Mouse (Mus musculus) heart, embryonic 14.5 days (tissue): ENCODE results near the gene Wdr20. TPM values are rescaled to one million over a fixed set of nuclear protein-coding genes. Genes with fewer than 3 reads are reported as not detected.

Source experiments
- ATAC-seq: fragments of 200-750 bp; cut with Nextera tagmentation; 2 replicates; pipeline ENCODE4 v1.8.0; 2017; ENCODE audit warnings: low read depth, moderate TSS enrichment; ENCODE audit not compliant: insufficient number of reproducible peaks, insufficient read depth, low FRiP score
- H3K27ac ChIP-seq, 2 experiments: fragments of 200-500 bp in 1 of 2; fragments of 300-500 bp in 1 of 2; sonication (generic) in 1 of 2; replicated peaks in 1 of 2; 2 replicates each; pipeline ENCODE4 v1.5.1; 2012 to 2014; ENCODE audit warnings: low read depth in 2 of 2, low read length in 2 of 2, control low read depth in 1 of 2, mild to moderate bottlenecking in 1 of 2, mixed read lengths in 1 of 2; ENCODE audit not compliant: control insufficient read depth in 1 of 2, insufficient read depth in 1 of 2
- H3K27me3 ChIP-seq: fragments of 300-500 bp; sonication (generic); 2 replicates; pipeline ENCODE4 v1.6.1; 2014; ENCODE audit warnings: mild to moderate bottlenecking, low read length, control low read depth; ENCODE audit not compliant: control insufficient read depth, insufficient read depth
- H3K36me3 ChIP-seq: fragments of 300-500 bp; sonication (generic); 2 replicates; pipeline ENCODE4 v1.6.1; 2014; ENCODE audit warnings: mild to moderate bottlenecking, control low read depth, low read length, mixed read lengths; ENCODE audit not compliant: control insufficient read depth, insufficient read depth
- H3K4me1 ChIP-seq, 2 experiments: fragments of 200-500 bp in 1 of 2; fragments of 300-500 bp in 1 of 2; sonication (generic) in 1 of 2; 2 replicates each; pipeline ENCODE4 v1.6.1; 2012 to 2014; ENCODE audit warnings: low read length in 2 of 2, control low read depth in 1 of 2, mixed read lengths in 1 of 2; ENCODE audit not compliant: control insufficient read depth in 2 of 2, insufficient read depth in 2 of 2
- H3K4me2 ChIP-seq: fragments of 300-500 bp; sonication (generic); 2 replicates; pipeline ENCODE4 v1.6.1; 2014; ENCODE audit warnings: mild to moderate bottlenecking, low read length
- H3K4me3 ChIP-seq, 2 experiments: fragments of 200-500 bp in 1 of 2; fragments of 300-500 bp in 1 of 2; sonication (generic) in 1 of 2; 2 replicates each; pipeline ENCODE4 v1.5.1; 2012 to 2014; ENCODE audit warnings: low read length in 2 of 2, mild to moderate bottlenecking in 2 of 2, control low read depth in 1 of 2, low read depth in 1 of 2, moderate library complexity in 1 of 2; ENCODE audit not compliant: control insufficient read depth in 1 of 2, insufficient read depth in 1 of 2
- H3K9ac ChIP-seq: fragments of 300-500 bp; sonication (generic); 2 replicates; pipeline ENCODE4 v1.6.1; 2014; ENCODE audit warnings: mild to moderate bottlenecking, low read length
- H3K9me3 ChIP-seq: fragments of 300-500 bp; sonication (generic); 2 replicates; pipeline ENCODE4 v1.6.1; 2016; ENCODE audit warnings: low read length, control low read depth; ENCODE audit not compliant: control insufficient read depth
- WGBS: fragments of 180-500 bp; shearing (Covaris S2); extraction: QIAGEN DNeasy Blood & Tissue Kit; methylation state at CpG from one replicate; pipeline ENCODE4 v1.1.7; 2014; 5-methylcytosine and 5-hydroxymethylcytosine counted together
- polyA plus RNA-seq: library from polyadenylated mRNA; unstranded; fragments of >200 nt; fragmentation: Nextera tagmentation; extraction: Ambion mirVana; gene quantifications from 2 replicates; pipeline ENCODE4 v1.2.1, GENCODE M21; 2014

Gene Wdr20
- polyA plus RNA-seq, 1 experiment from 2014 or later = 16.3 TPM

DNA sequence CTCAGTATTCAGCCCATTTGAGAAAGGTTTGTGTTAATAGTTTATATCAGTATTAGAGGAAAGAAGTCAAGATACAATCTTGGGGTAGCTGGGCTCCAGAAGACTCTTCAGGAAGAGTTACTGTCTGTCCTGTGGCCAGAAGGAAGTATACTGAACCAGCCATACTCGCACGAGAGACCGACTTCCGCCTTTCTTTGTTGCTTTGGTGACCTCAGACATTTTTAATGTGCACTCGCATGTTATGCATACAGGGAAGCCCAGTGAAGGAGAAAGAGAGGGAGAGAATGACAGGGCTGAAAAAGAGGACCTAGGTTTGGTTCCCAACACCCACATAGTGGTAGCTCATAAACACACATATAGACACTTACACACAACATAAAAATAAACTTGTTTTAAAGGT, 26.8 kb downstream of the Wdr20 start:
- Histone ChIP-seq H3K9ac (no peak overlapping the region), H3K4me2 (no peak overlapping the region), H3K36me3 (no peaks in the 10 kb centered on the region), H3K4me1 (0 out of 4 replicates have a peak, but pooled peaks cover 0 to 3% of the 10 kb centered on the region in 2 experiments), H3K27me3 (no peaks in the 10 kb centered on the region), H3K27ac (no peak overlapping the region), H3K9me3 (no peaks in the 10 kb centered on the region), H3K4me3 (no peak overlapping the region)
- no peak for ATAC-seq
- WGBS = 80% methylated on average over 5 of the region's 5 CpGs

DNA sequence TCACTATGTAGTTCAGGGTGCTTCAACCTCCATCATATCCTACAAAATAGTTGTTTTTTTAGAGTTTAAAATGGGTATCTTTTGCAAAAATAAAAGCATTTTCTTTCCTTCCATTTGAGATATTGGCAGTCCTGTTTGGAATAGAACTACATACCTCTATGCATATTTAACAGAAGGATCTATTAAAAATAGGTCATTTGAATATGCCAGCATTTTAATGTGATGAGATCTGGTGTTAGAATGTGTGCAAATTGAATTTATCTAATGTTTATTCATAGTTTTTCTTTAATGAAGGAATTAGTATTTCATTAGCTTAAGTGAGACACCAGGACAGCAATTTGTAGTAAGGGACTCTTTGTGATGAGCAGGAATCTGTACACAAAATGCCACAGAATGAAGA, 30.8 kb downstream of the Wdr20 start:
- H3K27me3 ChIP-seq = no peaks in the 10 kb centered on the region
- H3K4me3 ChIP-seq = no peak overlapping the region
- no peaks in the 10 kb centered on the region for H3K36me3 ChIP-seq
- ATAC-seq = no peak
- no peak overlapping the region for H3K27ac ChIP-seq
- no peaks in the 10 kb centered on the region for H3K9me3 ChIP-seq
- no peak overlapping the region for H3K9ac ChIP-seq
- 0 out of 4 replicates have a peak, but pooled peaks cover 0 to 6% of the 10 kb centered on the region in 2 experiments for H3K4me1 ChIP-seq
- H3K4me2 ChIP-seq = no peak overlapping the region

DNA sequence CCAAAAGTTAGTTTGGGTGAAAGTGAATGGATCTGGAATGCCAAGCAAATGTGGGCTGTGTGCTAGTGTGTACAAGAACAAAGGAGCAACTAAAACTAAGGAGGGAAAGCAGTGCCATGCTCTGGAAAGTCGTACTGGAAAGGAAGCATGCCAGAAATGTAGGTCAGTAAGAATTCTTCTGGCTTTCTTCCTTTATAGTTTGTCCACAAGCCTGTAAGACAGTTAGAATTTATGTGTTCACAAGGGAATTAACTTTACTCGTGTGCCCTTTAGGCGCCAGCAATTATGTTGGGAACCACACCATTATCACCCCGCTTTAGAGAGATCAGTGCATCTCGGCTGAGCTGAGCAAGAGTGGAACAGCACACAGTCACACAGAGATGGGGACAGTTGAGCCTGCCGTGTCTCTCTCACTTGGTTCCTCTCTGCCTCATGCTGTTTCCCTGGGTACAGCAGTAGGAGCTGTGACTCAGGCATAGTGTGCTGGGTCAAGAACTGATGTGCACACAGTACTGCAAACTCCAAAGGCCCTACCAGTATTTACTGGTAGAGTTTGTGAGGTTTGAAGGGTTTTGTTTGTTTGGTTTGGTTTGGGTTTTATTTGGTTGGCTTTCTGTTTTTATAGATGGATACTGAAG, 32.0 kb downstream of the Wdr20 start:
- 0 out of 4 replicates have a peak, but pooled peaks cover 0 to 6% of the 10 kb centered on the region in 2 experiments for H3K4me1 ChIP-seq
- ATAC-seq = no peak

DNA sequence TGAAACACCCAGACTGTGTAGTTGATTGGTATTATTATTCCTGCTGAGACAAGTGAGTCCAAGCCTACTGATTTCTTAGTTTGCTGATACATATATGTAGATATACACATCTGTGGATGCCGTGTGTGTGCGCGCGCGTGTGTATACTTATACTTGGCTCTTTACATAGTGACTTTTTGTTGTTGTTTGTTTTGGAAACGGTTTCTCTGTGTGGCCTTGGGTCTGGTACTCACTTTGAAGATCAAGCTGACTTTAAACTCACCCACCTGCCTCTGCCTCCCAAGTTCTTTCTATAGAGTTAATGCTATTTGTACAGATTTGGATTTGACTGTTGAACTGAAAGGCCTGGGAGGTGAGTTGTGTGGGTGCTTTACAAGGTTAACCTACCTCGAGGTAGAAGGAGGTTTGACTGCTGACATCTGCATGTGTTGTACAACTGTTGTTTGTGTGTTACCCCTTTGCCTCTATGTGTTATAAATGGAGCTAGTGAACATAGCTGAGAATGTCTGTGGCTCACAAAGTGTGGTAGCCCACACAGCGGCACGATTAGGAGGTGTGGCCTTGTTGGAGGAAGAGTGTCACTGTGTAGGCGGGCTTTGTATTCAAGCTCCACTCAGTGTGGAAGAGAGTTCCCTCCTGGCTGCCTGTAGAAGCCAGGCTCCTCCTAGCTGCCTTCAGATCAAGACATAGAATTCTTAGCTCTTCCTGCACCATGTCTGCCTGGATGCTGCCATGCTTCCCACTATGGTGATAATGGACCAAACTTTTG, 32.9 kb downstream of the Wdr20 start:
- Histone ChIP-seq H3K9ac (no peak overlapping the region), H3K9me3 (no peaks in the 10 kb centered on the region), H3K4me1 (peaks cover under 1 to 10% of the 10 kb centered on the region in 2 experiments; a peak in 1 of 4 replicates), H3K4me2 (no peak overlapping the region), H3K27me3 (no peaks in the 10 kb centered on the region), H3K27ac (no peak overlapping the region), H3K36me3 (no peaks in the 10 kb centered on the region), H3K4me3 (no peak overlapping the region)
- ATAC-seq = no peak
- 91% methylated on average over 10 of the region's 10 CpGs for WGBS

More for the DNA sequence above, 32.0 kb downstream of the Wdr20 start:
- Histone ChIP-seq H3K27ac (no peak overlapping the region), H3K27me3 (no peaks in the 10 kb centered on the region), H3K9me3 (no peaks in the 10 kb centered on the region), H3K4me2 (no peak overlapping the region), H3K9ac (no peak overlapping the region), H3K4me3 (no peak overlapping the region), H3K36me3 (no peaks in the 10 kb centered on the region)
- WGBS = 55% methylated on average over 6 of the region's 6 CpGs

DNA sequence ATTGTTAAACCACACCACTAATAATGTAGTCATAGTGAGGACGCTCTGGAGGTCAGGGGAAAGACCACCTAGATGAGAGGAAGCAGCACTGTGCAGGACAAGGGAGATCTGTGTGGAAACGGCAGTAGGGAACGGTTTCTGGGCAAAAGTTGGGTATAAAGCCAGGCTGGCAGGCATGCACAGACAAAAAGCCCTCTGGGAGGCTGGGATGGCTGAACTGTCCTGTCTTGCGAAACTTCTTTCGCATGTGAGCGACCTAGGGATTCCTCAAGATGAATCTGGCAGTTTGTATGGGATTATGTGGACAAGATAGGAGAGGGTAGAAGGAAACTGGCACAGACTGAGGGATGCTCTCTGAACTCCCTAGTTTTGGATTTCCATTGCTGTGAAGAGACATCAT, 34.2 kb downstream of the Wdr20 start:
- no peak overlapping the region for H3K4me3 ChIP-seq
- H3K36me3 ChIP-seq = no peaks in the 10 kb centered on the region
- H3K4me1 ChIP-seq = peaks cover 2 to 15% of the 10 kb centered on the region in 2 experiments; a peak in 1 of 4 replicates
- H3K9ac ChIP-seq = no peak overlapping the region
- 95% methylated on average over 6 of the region's 6 CpGs for WGBS
- H3K4me2 ChIP-seq = no peak overlapping the region
- H3K9me3 ChIP-seq = no peaks in the 10 kb centered on the region
- H3K27me3 ChIP-seq = no peaks in the 10 kb centered on the region
- H3K27ac ChIP-seq = no peak overlapping the region
- no peak for ATAC-seq

DNA sequence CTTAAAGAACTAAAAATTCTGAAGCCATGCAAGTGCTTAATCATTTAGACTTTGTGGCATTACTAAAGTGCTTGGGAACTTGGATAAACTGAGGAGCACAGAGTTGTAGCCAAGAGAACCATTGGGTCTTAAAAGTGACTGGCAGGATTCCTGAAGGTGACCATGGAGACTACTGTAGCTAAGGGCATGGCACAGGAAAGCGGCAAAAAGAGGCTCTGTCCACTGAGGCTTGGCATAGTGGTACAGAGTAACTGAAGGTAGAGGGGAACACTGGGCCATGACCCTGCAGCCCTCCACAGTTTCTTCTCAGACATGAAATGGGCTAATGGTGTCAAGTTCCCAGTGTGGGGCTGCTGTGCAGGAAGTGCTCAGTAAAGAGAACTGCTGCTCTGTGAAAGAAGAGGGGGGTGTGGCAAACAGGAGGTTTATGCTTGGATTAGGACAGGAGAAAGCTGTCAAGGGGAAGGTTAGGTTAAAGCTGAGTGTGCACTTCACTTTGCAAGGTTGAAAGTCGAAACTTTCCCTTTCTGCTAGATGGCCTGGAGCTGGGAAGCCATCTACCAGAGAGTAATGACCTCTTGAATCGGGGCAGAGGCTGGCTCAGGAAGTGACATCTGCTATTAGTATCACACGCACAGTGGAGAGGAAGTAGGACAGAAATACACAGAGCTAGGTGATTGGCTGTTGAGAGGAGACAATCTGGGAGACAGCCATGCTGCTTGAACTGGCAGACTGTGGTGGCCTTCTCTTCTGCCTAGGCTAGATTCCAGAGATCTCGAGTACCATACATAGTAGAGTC, 38.1 kb downstream of the Wdr20 start:
- H3K4me2 ChIP-seq = no peak overlapping the region
- no peak overlapping the region for H3K9ac ChIP-seq
- peaks cover 2 to 10% of the 10 kb centered on the region in 2 experiments; a peak in 1 of 4 replicates for H3K4me1 ChIP-seq
- WGBS = 62% methylated on average over 5 of the region's 5 CpGs
- no peaks in the 10 kb centered on the region for H3K27me3 ChIP-seq
- H3K27ac ChIP-seq = peak overlapping the region in 1 of 2 experiments; percentile 37; a peak in 1 of 4 replicates
- peaks cover 21% of the 10 kb centered on the region for H3K36me3 ChIP-seq
- H3K9me3 ChIP-seq = no peaks in the 10 kb centered on the region
- no peak overlapping the region for H3K4me3 ChIP-seq
- ATAC-seq = no peak

DNA sequence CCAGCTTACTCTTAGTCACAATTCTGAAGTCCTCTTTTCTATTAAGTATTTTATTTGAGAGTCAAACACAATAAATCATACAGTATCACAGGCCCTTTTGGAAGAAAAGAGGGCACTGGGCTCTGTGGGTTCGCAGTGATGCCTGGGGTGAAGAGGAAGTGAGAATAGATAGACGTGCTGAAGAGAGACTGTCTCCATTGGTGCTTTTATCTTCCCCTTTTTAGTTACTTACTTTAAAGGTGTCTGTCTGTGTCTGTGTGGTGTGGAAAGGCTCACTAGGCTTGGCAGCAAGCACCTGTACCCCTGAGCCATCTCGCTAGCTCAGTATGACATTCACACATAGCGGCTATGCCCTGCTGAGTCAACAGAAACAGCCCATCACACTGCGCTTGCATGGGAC, 40.1 kb downstream of the Wdr20 start:
- no peak overlapping the region for H3K9ac ChIP-seq
- 78% methylated on average over 5 of the region's 5 CpGs for WGBS
- H3K4me1 ChIP-seq = peaks cover 2 to 10% of the 10 kb centered on the region in 2 experiments; a peak in 1 of 4 replicates
- no peaks in the 10 kb centered on the region for H3K9me3 ChIP-seq
- H3K4me3 ChIP-seq = no peak overlapping the region
- no peak overlapping the region for H3K4me2 ChIP-seq
- no peak overlapping the region for H3K27ac ChIP-seq
- no peaks in the 10 kb centered on the region for H3K27me3 ChIP-seq
- no peak for ATAC-seq
- H3K36me3 ChIP-seq = peaks cover 35% of the 10 kb centered on the region
